Mouse (Mus musculus) ES-E14 (cell line): ENCODE results near the gene Glod4. TPM values are rescaled to one million over a fixed set of nuclear protein-coding genes. Genes with fewer than 3 reads are reported as not detected.

Source experiments
- DNase-seq: peaks from one replicate; pipeline ENCODE4 v3.0.0-alpha.2; 2013; ENCODE audit warnings: low read depth, low spot score
- H3K27ac ChIP-seq: 2 replicates; pipeline ENCODE4 v1.5.1; 2012; ENCODE audit warnings: low read depth, mild to moderate bottlenecking, low read length, moderate library complexity, mixed read lengths; ENCODE audit not compliant: poor library complexity, insufficient read depth, severe bottlenecking
- H3K36me3 ChIP-seq: 2 replicates; pipeline ENCODE4 v1.6.1; 2012; ENCODE audit warnings: mild to moderate bottlenecking, low read length, moderate library complexity, mixed read lengths; ENCODE audit not compliant: control insufficient read depth, poor library complexity, insufficient read depth, severe bottlenecking
- H3K4me1 ChIP-seq, 2 experiments: fragments of 150-350 bp in 1 of 2; sonication (generic) in 1 of 2; 2 replicates each; pipeline ENCODE4 v1.6.1; 2012; ENCODE audit warnings: low read length in 2 of 2, mild to moderate bottlenecking in 1 of 2, mixed read lengths in 1 of 2; ENCODE audit not compliant: control insufficient read depth in 2 of 2, insufficient read depth in 2 of 2, poor library complexity in 1 of 2
- H3K4me3 ChIP-seq, 2 experiments: fragments of 150-350 bp in 1 of 2; sonication (generic) in 1 of 2; 2 replicates each; pipeline ENCODE4 v1.5.1; 2012; ENCODE audit warnings: low read length in 2 of 2, low read depth in 1 of 2, mild to moderate bottlenecking in 1 of 2, mixed read lengths in 1 of 2; ENCODE audit not compliant: insufficient read depth in 1 of 2, poor library complexity in 1 of 2, severe bottlenecking in 1 of 2
- H3K9ac ChIP-seq: 2 replicates; pipeline ENCODE4 v1.6.1; 2012; ENCODE audit warnings: low read depth, mild to moderate bottlenecking, low read length, mixed read lengths; ENCODE audit not compliant: poor library complexity, insufficient read depth, severe bottlenecking
- H3K9me3 ChIP-seq: fragments of 150-350 bp; sonication (generic); 2 replicates; pipeline ENCODE4 v1.6.1; 2012; ENCODE audit warnings: low read depth, mild to moderate bottlenecking, low read length; ENCODE audit not compliant: control insufficient read depth, insufficient read depth
- CHD2 ChIP-seq: IDR thresholded peaks from 2 replicates; pipeline ENCODE4 v1.6.1; 2014; ENCODE audit warnings: mild to moderate bottlenecking, low read depth, low read length, inconsistent platforms
- HCFC1 ChIP-seq: IDR thresholded peaks from 2 replicates; pipeline ENCODE4 v1.6.1; 2012; ENCODE audit warnings: low read length, inconsistent platforms, borderline replicate concordance; ENCODE audit not compliant: insufficient read depth
- MAFK ChIP-seq: IDR thresholded peaks from 2 replicates; pipeline ENCODE4 v1.6.1; 2014; ENCODE audit warnings: mild to moderate bottlenecking, low read depth, low read length, inconsistent platforms; ENCODE audit not compliant: insufficient read depth
- ZC3H11A ChIP-seq: IDR thresholded peaks from 2 replicates; pipeline ENCODE4 v1.6.1; 2012; ENCODE audit warnings: low read depth, mild to moderate bottlenecking, inconsistent platforms, low read length, borderline replicate concordance
- ZNF384 ChIP-seq: IDR thresholded peaks from 2 replicates; pipeline ENCODE4 v1.6.1; 2012; ENCODE audit warnings: low read depth, low read length, inconsistent platforms
- in situ Hi-C, 2 experiments: fragments of 600-800 bp; cut with MboI; formaldehyde crosslinking; loops; one replicate each; pipeline ENCODE4 v1.15.1; 2025; ENCODE audit warnings: low sequenced_read_pairs in 2 of 2, inconsistent platforms in 1 of 2; ENCODE audit not compliant: unreplicated experiment in 2 of 2
- total RNA-seq: library from RNA; depleted of rRNA; stranded (reverse); fragments of 300-350 nt; gene quantifications from 2 replicates; pipeline ENCODE4 v1.2.3, GENCODE M21; 2012

Gene Glod4
- total RNA-seq, 1 experiment: 65.5 TPM

GRCm38 (mm10) chr11:76243811-76244546, 454 bp upstream of the Glod4 start:
- no peak for DNase-seq
- TF ChIP-seq HCFC1 (no peak), ZC3H11A (no peak), CHD2 (no peak), MAFK (no peak), ZNF384 (no peak)
- Histone ChIP-seq H3K4me1 (0 out of 4 replicates have a peak, but pooled peaks cover 0 to 2% of the 10 kb centered on the region in 2 experiments), H3K4me3 (peak overlapping the region; percentile 91 to 96), H3K27ac (no peak overlapping the region), H3K36me3 (no peaks in the 10 kb centered on the region; the same call in 1 of the 2 replicates), H3K9me3 (no peaks in the 10 kb centered on the region), H3K9ac (peak overlapping the region; percentile 93)
- in situ Hi-C loops: no loop called here

GRCm38 (mm10) chr11:76239750-76240149, 3.8 kb downstream of the Glod4 start:
- Histone ChIP-seq H3K27ac (no peak overlapping the region), H3K9me3 (no peaks in the 10 kb centered on the region), H3K4me1 (0 out of 4 replicates have a peak, but pooled peaks cover 0 to 2% of the 10 kb centered on the region in 2 experiments), H3K36me3 (no peaks in the 10 kb centered on the region; the same call in none of the 2 replicates), H3K9ac (no peak overlapping the region), H3K4me3 (no peak overlapping the region)
- DNase-seq: no peak
- TF ChIP-seq CHD2 (no peak), MAFK (no peak), ZC3H11A (no peak), HCFC1 (no peak), ZNF384 (no peak)
- in situ Hi-C loops: no loop called here

GRCm38 (mm10) chr11:76236136-76236535, 7.4 kb downstream of the Glod4 start:
- DNase-seq: no peak
- TF ChIP-seq ZC3H11A (no peak), ZNF384 (no peak), MAFK (no peak), HCFC1 (no peak), CHD2 (no peak)
- no peak overlapping the region for H3K4me3 ChIP-seq
- H3K9me3 ChIP-seq: no peaks in the 10 kb centered on the region
- peaks cover 5% of the 10 kb centered on the region for H3K36me3 ChIP-seq
- H3K9ac ChIP-seq: no peak overlapping the region
- no peaks in the 10 kb centered on the region for H3K4me1 ChIP-seq
- in situ Hi-C loops: no loop called here
- H3K27ac ChIP-seq: no peak overlapping the region

GRCm38 (mm10) chr11:76225051-76225450, 18.5 kb downstream of the Glod4 start:
- Histone ChIP-seq H3K4me3 (no peak overlapping the region), H3K27ac (peak overlapping the region; percentile 24; the same call in 1 of the 2 replicates), H3K9me3 (no peaks in the 10 kb centered on the region), H3K9ac (no peak overlapping the region), H3K36me3 (peaks cover 5% of the 10 kb centered on the region; the same call in 1 of the 2 replicates), H3K4me1 (no peaks in the 10 kb centered on the region)
- TF ChIP-seq HCFC1 (no peak), ZC3H11A (no peak), ZNF384 (no peak), MAFK (no peak), CHD2 (no peak)
- DNase-seq: no peak
- in situ Hi-C loops: no loop called here

- in situ Hi-C loops: no loop called here
- DNase-seq: no peak
- no peaks in the 10 kb centered on the region for H3K4me1 ChIP-seq
- no peaks in the 10 kb centered on the region for H3K9me3 ChIP-seq
- H3K9ac ChIP-seq: no peak overlapping the region
- peaks cover 5% of the 10 kb centered on the region; the same call in 1 of the 2 replicates for H3K36me3 ChIP-seq
- H3K27ac ChIP-seq: peak overlapping the region; percentile 24; the same call in 1 of the 2 replicates
- H3K4me3 ChIP-seq: no peak overlapping the region
- TF ChIP-seq CHD2: no peak
- no peak for TF ChIP-seq MAFK
- TF ChIP-seq ZNF384: no peak
- TF ChIP-seq ZC3H11A: no peak
- no peak for TF ChIP-seq HCFC1
Observed at GRCm38 (mm10) chr11:76224631-76225030, 18.9 kb downstream of the Glod4 start.
